Mouse (Mus musculus): ENCODE measurements at regions not wholly inside any gene's neighbourhood (a gene's known extent, or its start where the extent isn't known, plus 50 kb on each side); places are given as distances from the start of the nearest gene placed in this dataset.

GRCm38 (mm10) chr14:120142281-120142680 lies 100.0 kb upstream of the Oxgr1 start:
- no peaks in the 10 kb centered on the region for H3K27me3 ChIP-seq (ENCODE audit: insufficient read depth, low read length)
- no peaks in the 10 kb centered on the region for H3K4me1 ChIP-seq (ENCODE audit: insufficient read depth)
- no peaks in the 10 kb centered on the region for H3K36me3 ChIP-seq (replicated peaks; ENCODE audit: insufficient read depth, low read length)
- no peak overlapping the region for H3K9ac ChIP-seq (replicated peaks)
- H3K9me3 ChIP-seq (ENCODE audit: low read length): no peaks in the 10 kb centered on the region
- WGBS (ENCODE audit: insufficient replicate concordance): 71% methylated on average over 4 of the region's 4 CpGs
- H3K4me3 ChIP-seq (ENCODE audit: low read depth, low read length): no peak overlapping the region
- no peak overlapping the region for H3K27ac ChIP-seq (ENCODE audit: low read depth)
- DNase-seq (no peak), ATAC-seq (no peak)
- TF ChIP-seq EP300 (IDR thresholded peaks at IDR 0.05; ENCODE audit: low read depth) (no peak), CTCF (IDR thresholded peaks at IDR 0.05; ENCODE audit: low read depth) (no peak)
- H3K4me2 ChIP-seq (ENCODE audit: low read depth, low read length): no peak overlapping the region

- Histone ChIP-seq H3K9me3 (ENCODE audit: low read length) (no peaks in the 10 kb centered on the region), H3K27me3 (ENCODE audit: insufficient read depth, low read length) (no peaks in the 10 kb centered on the region), H3K27ac (ENCODE audit: low read depth) (no peak overlapping the region), H3K4me1 (ENCODE audit: insufficient read depth) (no peaks in the 10 kb centered on the region), H3K4me3 (ENCODE audit: low read depth, low read length) (no peak overlapping the region), H3K36me3 (replicated peaks; ENCODE audit: insufficient read depth, low read length) (no peaks in the 10 kb centered on the region), H3K9ac (replicated peaks) (no peak overlapping the region), H3K4me2 (ENCODE audit: low read depth, low read length) (no peak overlapping the region)
- no peak for ATAC-seq
- TF ChIP-seq EP300 (IDR thresholded peaks at IDR 0.05; ENCODE audit: low read depth): no peak
- TF ChIP-seq CTCF (IDR thresholded peaks at IDR 0.05; ENCODE audit: low read depth): no peak
- DNase-seq: no peak
- 85% methylated on average over 6 of the region's 6 CpGs for WGBS (ENCODE audit: insufficient replicate concordance)
Observed at GRCm38 (mm10) chr14:120144451-120144850, 102.2 kb upstream of the Oxgr1 start.

GRCm38 (mm10) chr14:120146312-120146711 lies 104.1 kb upstream of the Oxgr1 start:
- ATAC-seq (no peak), DNase-seq (no peak)
- WGBS (ENCODE audit: insufficient replicate concordance): 84% methylated on average over 11 of the region's 11 CpGs
- Histone ChIP-seq H3K4me3 (ENCODE audit: low read depth, low read length) (no peak overlapping the region), H3K9ac (replicated peaks) (no peak overlapping the region), H3K4me1 (ENCODE audit: insufficient read depth) (no peaks in the 10 kb centered on the region), H3K27me3 (ENCODE audit: insufficient read depth, low read length) (no peaks in the 10 kb centered on the region), H3K4me2 (ENCODE audit: low read depth, low read length) (no peak overlapping the region), H3K27ac (ENCODE audit: low read depth) (no peak overlapping the region), H3K9me3 (ENCODE audit: low read length) (no peaks in the 10 kb centered on the region), H3K36me3 (replicated peaks; ENCODE audit: insufficient read depth, low read length) (no peaks in the 10 kb centered on the region)
- TF ChIP-seq CTCF (IDR thresholded peaks at IDR 0.05; ENCODE audit: low read depth): no peak
- TF ChIP-seq EP300 (IDR thresholded peaks at IDR 0.05; ENCODE audit: low read depth): no peak

- Histone ChIP-seq H3K36me3 (replicated peaks; ENCODE audit: insufficient read depth, low read length) (no peaks in the 10 kb centered on the region), H3K4me1 (ENCODE audit: insufficient read depth) (no peaks in the 10 kb centered on the region), H3K27me3 (ENCODE audit: insufficient read depth, low read length) (no peaks in the 10 kb centered on the region), H3K4me3 (ENCODE audit: low read depth, low read length) (no peak overlapping the region), H3K9ac (replicated peaks) (no peak overlapping the region), H3K27ac (ENCODE audit: low read depth) (no peak overlapping the region), H3K9me3 (ENCODE audit: low read length) (no peaks in the 10 kb centered on the region), H3K4me2 (ENCODE audit: low read depth, low read length) (no peak overlapping the region)
- DNase-seq: no peak
- no peak for TF ChIP-seq CTCF (IDR thresholded peaks at IDR 0.05; ENCODE audit: low read depth)
- no peak for TF ChIP-seq EP300 (IDR thresholded peaks at IDR 0.05; ENCODE audit: low read depth)
- 79% methylated on average over 8 of the region's 8 CpGs for WGBS (ENCODE audit: insufficient replicate concordance)
- no peak for ATAC-seq
Observed at GRCm38 (mm10) chr14:120146908-120147770, 104.9 kb upstream of the Oxgr1 start.

- no peaks in the 10 kb centered on the region for H3K4me1 ChIP-seq (ENCODE audit: insufficient read depth)
- WGBS (ENCODE audit: insufficient replicate concordance): 72% methylated on average over 11 of the region's 11 CpGs
- ATAC-seq: no peak
- no peaks in the 10 kb centered on the region for H3K27me3 ChIP-seq (ENCODE audit: insufficient read depth, low read length)
- TF ChIP-seq EP300 (IDR thresholded peaks at IDR 0.05; ENCODE audit: low read depth) (no peak), CTCF (IDR thresholded peaks at IDR 0.05; ENCODE audit: low read depth) (no peak)
- H3K4me2 ChIP-seq (ENCODE audit: low read depth, low read length): no peak overlapping the region
- no peak overlapping the region for H3K9ac ChIP-seq (replicated peaks)
- no peak overlapping the region for H3K4me3 ChIP-seq (ENCODE audit: low read depth, low read length)
- no peak overlapping the region for H3K27ac ChIP-seq (ENCODE audit: low read depth)
- H3K9me3 ChIP-seq (ENCODE audit: low read length): no peaks in the 10 kb centered on the region
- no peaks in the 10 kb centered on the region for H3K36me3 ChIP-seq (replicated peaks; ENCODE audit: insufficient read depth, low read length)
- DNase-seq: no peak
Observed at GRCm38 (mm10) chr14:120148803-120149202, 106.6 kb upstream of the Oxgr1 start.

- no peak for DNase-seq
- no peak for ATAC-seq
- H3K4me2 ChIP-seq (ENCODE audit: low read depth, low read length): no peak overlapping the region
- no peaks in the 10 kb centered on the region for H3K27me3 ChIP-seq (ENCODE audit: insufficient read depth, low read length)
- no peak overlapping the region for H3K4me3 ChIP-seq (ENCODE audit: low read depth, low read length)
- H3K27ac ChIP-seq (ENCODE audit: low read depth): no peak overlapping the region
- WGBS (ENCODE audit: insufficient replicate concordance): 84% methylated on average over 11 of the region's 11 CpGs
- no peaks in the 10 kb centered on the region for H3K4me1 ChIP-seq (ENCODE audit: insufficient read depth)
- no peak overlapping the region for H3K9ac ChIP-seq (replicated peaks)
- TF ChIP-seq CTCF (IDR thresholded peaks at IDR 0.05; ENCODE audit: low read depth) (no peak), EP300 (IDR thresholded peaks at IDR 0.05; ENCODE audit: low read depth) (no peak)
- no peaks in the 10 kb centered on the region for H3K36me3 ChIP-seq (replicated peaks; ENCODE audit: insufficient read depth, low read length)
- no peaks in the 10 kb centered on the region for H3K9me3 ChIP-seq (ENCODE audit: low read length)
Observed at GRCm38 (mm10) chr14:120149341-120149741, 107.1 kb upstream of the Oxgr1 start.
